Mouse (Mus musculus) frontal cortex, postnatal 25 days (tissue): ENCODE measurements around the gene Pm20d2.

ENCODE experiments used
- DNase-seq, 2 experiments: peaks; one replicate each; pipeline ENCODE4 v3.0.0; 2022; ENCODE audit warnings: low spot score in 2 of 2

The Pm20d2 gene

GRCm38 (mm10) chr4:33189735-33190036 lies at the start of gene Pm20d2:
Gene Pm20d2, minus strand, starts transcription at chr4:33189737.
- DNase-seq, result no peak

- DNase-seq, result no peak
Measured at GRCm38 (mm10) chr4:33230881-33231280, 41.3 kb upstream of the Pm20d2 start.

- no peak for DNase-seq
Measured at GRCm38 (mm10) chr4:33229639-33230038, 40.1 kb upstream of the Pm20d2 start.

- DNase-seq, result no peak
Measured at GRCm38 (mm10) chr4:33227164-33227563, 37.6 kb upstream of the Pm20d2 start.

GRCm38 (mm10) chr4:33224003-33224675 lies 34.6 kb upstream of the Pm20d2 start:
- no peak for DNase-seq

GRCm38 (mm10) chr4:33221847-33222246 lies 32.3 kb upstream of the Pm20d2 start:
- DNase-seq, result no peak

- peak in 1 of 2 experiments; percentile 28 for DNase-seq
Measured at GRCm38 (mm10) chr4:33208881-33209841, 19.6 kb upstream of the Pm20d2 start, which contains the start of gene Srsf12. Gene Srsf12, plus strand, starts transcription at chr4:33208991.

GRCm38 (mm10) chr4:33207551-33207950 lies 18.0 kb upstream of the Pm20d2 start:
- no peak for DNase-seq

- DNase-seq, result peak; percentile 33 to 42
Measured at GRCm38 (mm10) chr4:33204682-33205081, 15.1 kb upstream of the Pm20d2 start.

- DNase-seq, result no peak
Measured at GRCm38 (mm10) chr4:33198117-33198516, 8.6 kb upstream of the Pm20d2 start.

GRCm38 (mm10) chr4:33188781-33189734 lies 479 bp downstream of the Pm20d2 start:
- DNase-seq, result peak; percentile 64 to 67

- DNase-seq, result no peak
Measured at GRCm38 (mm10) chr4:33188164-33188563, 1.4 kb downstream of the Pm20d2 start.

- no peak for DNase-seq
Measured at GRCm38 (mm10) chr4:33183477-33183876, 6.1 kb downstream of the Pm20d2 start.

GRCm38 (mm10) chr4:33152087-33153038 lies 37.2 kb downstream of the Pm20d2 start:
- no peak for DNase-seq

- DNase-seq, result no peak
Measured at GRCm38 (mm10) chr4:33149150-33149549, 40.4 kb downstream of the Pm20d2 start.

GRCm38 (mm10) chr4:33147825-33148224 lies 41.7 kb downstream of the Pm20d2 start:
- DNase-seq, result no peak

GRCm38 (mm10) chr4:33146679-33147291 lies 42.8 kb downstream of the Pm20d2 start:
- DNase-seq, result no peak

GRCm38 (mm10) chr4:33132221-33132620 lies 57.3 kb downstream of the Pm20d2 start, which contains the start of gene Gabrr1:
Gene Gabrr1, plus strand, starts transcription at chr4:33132521.
- no peak for DNase-seq

- DNase-seq, result no peak
Measured at GRCm38 (mm10) chr4:33125409-33126084, 64.0 kb downstream of the Pm20d2 start.
